Mouse (Mus musculus): ENCODE results near the gene Foxred2.

- TF ChIP-seq POLR2A (IDR thresholded peaks at IDR 0.05; ENCODE audit: low read depth, low read length) (no peak), CTCF (IDR thresholded peaks at IDR 0.05; ENCODE audit: extremely low read depth, insufficient read length, insufficient replicate concordance, low read depth, low read length) (no peak)
Observed at GRCm38 (mm10) chr15:78003929-78004328, 47.4 kb upstream of the Foxred2 start.

All from small intestine, adult 2 months (tissue).